Mouse (Mus musculus): ENCODE data around the gene Slc4a2.

DNA sequence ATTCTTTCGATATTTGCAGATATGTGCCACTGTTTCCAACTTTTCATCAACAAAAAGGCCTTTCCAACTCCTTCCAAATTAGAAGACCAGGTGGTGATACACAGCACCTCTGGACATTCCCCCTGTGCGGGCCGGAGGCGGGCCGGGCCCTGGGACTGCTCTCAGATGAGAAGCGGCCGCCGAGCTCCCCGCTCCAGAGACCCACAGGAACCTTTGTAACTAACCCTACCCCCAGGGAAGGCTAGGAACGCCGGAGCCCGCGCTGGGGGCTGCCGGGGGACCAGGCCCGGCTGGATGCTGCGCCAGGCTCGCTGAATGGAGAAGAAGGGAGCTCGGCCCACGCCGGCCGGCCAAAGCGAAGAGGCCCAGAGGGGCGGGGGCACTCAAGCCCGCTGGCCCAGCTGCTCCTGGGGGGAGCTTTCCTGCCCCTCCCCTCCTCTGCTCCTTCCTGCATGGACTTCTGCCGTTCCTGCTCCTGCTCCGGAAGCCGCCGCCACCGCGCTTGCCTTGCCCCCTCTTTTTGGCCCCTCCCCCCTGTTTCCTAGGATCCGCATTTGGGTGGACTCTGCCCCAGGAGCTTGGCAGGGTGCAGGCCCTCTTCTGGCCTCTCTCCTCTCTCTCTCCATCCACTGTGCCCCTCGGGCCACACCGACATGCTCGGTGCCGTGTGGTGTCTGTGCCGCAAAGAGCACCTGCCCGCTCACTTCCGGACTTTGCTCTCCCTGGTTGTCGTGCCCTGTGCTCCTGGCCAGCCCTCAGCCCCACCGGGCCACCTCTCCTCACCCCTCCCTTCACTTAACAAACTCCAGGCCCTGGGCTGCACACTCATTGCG lies 58.8 kb downstream of the Slc4a2 start:
- TF ChIP-seq POLR2A (IDR thresholded peaks at IDR 0.05; ENCODE audit: insufficient read length, low read depth) = no peak
- no peak for TF ChIP-seq MAX (IDR thresholded peaks at IDR 0.05; ENCODE audit: low read depth)
- TF ChIP-seq POLR2AphosphoS2 (IDR thresholded peaks at IDR 0.05; ENCODE audit: insufficient read length, low read depth) = no peak
- TF ChIP-seq SRF (IDR thresholded peaks at IDR 0.05; ENCODE audit: control insufficient read depth, insufficient read length, low read depth) = no peak
- no peak for TF ChIP-seq TCF12 (IDR thresholded peaks at IDR 0.05; ENCODE audit: insufficient read depth, poor library complexity, severe bottlenecking)

All from myocyte (in vitro differentiated cells).